Mouse (Mus musculus): ENCODE results near the gene 1700056E22Rik.

The 1700056E22Rik gene

GRCm38 (mm10) chr1:184019722-184020107 lies 14.4 kb downstream of the 1700056E22Rik start:
- no peak for DNase-seq (ENCODE audit: low spot score in 2 of 2)

DNA sequence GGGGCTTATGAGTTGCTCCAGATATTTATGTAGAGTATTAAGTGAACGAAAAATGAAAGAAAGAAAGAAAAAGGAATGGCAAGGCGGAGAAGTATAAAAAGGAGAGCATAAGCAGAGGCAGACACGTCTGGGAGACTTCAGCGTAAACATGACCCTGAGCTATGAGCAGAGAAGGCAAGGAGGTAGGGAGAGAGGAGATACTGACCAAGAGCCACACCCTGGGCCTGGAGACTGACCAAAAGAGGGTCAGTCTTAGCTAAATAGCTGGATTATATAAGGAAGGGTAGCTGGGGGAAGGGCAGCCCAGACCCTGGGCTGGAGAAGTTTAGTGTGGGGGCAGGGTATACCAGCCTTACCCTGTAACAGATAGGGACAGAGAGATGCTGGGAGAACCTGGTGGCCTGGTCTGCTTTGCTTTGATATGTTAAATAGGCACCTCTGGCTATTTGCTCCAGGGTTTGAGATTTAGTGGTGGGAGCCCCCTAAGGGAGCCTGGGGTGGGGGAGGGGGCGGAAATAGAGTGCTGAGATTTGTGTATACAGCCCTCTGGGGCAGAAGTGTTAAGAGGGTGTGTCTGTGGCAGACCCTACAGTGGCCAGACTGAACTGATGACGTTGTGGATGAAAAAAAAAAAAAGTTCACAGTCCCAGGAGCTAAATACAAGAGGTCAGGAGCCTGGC lies 14.9 kb downstream of the 1700056E22Rik start:
- DNase-seq (ENCODE audit: low spot score in 2 of 2) = no peak

DNA sequence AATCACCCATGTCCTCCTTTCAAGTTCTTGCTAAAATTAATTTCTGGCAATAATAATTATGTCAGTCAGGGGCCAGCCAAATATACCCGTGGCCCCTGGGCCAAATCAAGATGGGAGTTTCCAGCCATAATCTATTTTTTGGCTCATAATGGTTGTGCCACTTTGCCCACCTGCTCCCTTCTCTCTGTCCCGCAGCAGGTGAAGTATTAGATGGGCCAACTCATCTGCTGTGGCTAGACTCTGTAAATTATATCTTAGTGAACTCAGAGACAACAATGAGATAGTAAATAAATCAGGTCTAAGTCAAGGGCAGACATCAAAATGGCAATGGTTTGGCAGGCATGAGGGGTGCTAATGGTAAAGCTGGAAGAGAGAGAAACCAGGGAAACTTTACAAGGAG lies 16.5 kb downstream of the 1700056E22Rik start:
- DNase-seq (ENCODE audit: low spot score in 2 of 2) = no peak

- no peak for DNase-seq (ENCODE audit: low spot score in 2 of 2)
Observed at GRCm38 (mm10) chr1:184015995-184016730, 17.9 kb downstream of the 1700056E22Rik start.

DNA sequence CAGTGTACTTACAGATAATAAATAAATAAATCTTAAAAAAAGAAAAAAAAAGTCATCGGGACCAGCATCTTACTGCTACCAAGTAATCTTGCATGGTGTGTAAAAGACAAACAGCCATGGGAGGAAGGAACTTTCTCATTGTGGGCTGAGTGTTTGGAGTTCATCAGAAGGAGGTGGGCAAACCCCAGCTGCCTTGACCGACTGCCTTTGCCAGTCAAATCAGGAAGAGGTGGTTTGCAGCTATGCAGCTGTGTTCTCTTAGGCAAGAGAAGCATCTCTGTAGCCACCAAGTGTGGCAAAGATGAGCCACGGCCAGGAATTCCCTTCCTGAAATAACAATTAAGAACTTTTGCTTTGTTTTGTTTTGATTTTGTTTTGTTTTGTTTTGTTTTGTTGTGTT lies 20.0 kb downstream of the 1700056E22Rik start:
- DNase-seq (ENCODE audit: low spot score in 2 of 2) = no peak

DNA sequence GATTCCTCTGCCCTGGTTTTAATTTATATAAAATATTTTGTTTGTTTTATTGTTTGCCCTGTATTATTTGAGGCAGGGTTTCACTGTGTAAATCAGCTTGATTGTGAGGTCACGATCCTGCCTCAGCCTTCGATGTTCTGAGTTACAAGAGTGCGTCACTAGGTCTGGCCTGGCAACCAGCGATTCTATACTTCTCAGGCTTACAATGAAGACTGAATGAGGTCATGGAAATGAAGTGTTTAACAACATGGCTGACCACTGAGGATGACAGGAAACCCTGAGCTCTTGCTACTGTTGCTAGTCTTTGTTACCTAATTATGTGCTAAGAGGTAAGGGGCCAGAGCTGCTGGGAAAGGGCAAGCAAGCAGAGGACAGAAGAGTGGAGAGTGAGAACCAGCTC lies 21.0 kb downstream of the 1700056E22Rik start, which contains the start of gene Dusp10:
TSS of gene Dusp10 (plus strand) at position 197 of the 400 bp plus-strand sequence.
- DNase-seq (ENCODE audit: low spot score in 2 of 2) = no peak

DNA sequence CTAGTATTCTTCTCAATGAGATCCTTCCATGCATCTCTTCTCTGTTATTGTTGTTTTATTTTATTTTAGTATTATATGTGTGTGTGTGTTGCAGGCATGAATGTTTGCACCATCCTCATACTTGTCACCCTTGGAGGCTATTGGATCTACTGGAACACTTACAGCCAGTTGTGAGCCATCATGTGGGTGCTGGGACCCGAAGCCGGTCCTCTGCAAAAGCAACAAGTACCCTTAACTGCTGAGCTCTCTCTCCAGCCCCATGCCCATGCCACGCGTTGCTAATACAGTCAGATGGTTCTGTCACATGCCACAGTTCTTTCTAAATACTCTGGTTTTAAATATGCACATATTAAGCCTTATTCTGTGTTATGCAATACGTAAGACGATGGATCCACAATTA lies 22.8 kb downstream of the 1700056E22Rik start:
- no peak for DNase-seq (ENCODE audit: low spot score in 2 of 2)

DNA sequence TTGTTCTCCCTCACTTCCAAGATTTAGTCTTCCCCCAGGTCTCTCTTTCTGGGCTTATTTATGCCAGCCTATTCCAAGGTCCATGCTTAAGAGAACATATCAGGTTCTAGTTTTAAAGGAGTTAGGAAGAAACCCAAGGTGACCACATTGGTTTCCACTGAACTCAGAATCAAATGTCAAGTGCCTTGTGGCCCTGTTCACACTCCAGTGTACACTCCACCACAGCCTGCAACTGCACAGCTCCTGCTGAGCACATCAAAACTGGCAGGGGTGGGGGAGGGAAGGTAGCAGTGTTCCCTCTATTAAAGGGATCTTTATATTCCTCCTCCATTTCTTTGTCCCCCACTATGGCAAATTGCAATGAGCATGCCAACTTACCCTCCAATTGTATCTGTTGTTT lies 28.0 kb downstream of the 1700056E22Rik start:
- no peak for DNase-seq (ENCODE audit: low spot score in 2 of 2)

DNA sequence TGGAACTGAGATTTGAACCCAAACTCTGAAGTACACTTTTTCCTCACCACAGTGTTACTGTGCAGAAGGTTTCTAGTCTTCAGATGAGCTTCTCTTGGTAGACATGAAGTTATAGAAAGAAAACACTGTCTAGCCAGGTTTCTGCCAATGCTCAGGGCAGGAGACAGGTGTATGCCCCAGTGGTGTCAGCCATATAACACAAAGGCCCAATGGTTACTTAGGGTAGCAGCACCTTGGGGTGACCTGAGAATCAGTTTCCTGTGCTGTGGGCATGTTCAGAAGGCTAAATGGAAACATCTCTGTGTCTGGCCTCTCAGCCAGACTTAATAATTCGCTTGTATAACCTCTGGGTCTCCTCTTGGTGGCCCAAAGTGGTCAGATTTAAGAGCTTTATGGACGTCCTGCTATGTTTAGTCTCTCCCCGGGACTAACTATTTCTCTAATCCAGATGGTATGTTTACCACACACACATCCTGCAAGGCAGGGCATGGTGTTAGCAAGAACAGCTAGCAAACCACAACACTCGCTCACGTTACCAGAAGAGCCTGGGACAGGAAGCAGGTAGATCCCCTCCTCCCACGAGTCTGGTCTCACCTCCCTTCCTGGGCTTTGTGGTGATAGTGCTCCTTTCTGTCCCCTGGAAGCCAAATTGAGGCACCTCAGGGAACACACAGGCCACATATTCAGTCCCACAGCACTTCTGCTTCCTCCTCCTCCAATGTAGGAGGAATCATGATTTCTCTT lies 28.6 kb downstream of the 1700056E22Rik start:
- no peak for DNase-seq (ENCODE audit: low spot score in 2 of 2)

GRCm38 (mm10) chr1:184004311-184004710 lies 29.8 kb downstream of the 1700056E22Rik start:
- DNase-seq (ENCODE audit: low spot score in 2 of 2) = no peak

DNA sequence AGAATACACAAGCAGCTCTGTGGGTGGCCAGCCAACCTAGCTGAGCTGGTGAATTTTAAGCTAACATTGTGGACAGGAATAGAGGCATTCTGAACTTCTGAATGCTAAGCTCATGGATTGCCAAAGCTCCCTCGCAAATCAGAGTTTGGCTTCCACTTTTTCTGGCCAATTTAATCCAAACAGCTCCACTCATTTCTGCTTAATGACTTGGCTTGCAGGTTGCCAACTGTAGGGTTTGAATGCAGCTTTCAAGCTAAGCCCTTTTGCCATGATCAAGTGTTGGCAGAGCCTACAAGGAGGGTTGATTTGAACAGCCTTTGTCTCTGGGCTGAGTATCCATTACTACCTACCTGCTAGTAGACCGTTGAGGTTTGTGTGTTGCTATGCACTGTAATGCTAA lies 31.6 kb downstream of the 1700056E22Rik start:
- DNase-seq (ENCODE audit: low spot score in 2 of 2) = peak in 1 of 2 experiments; percentile 10

GRCm38 (mm10) chr1:183997207-183997606 lies 36.9 kb downstream of the 1700056E22Rik start:
- no peak for DNase-seq (ENCODE audit: low spot score in 2 of 2)

DNA sequence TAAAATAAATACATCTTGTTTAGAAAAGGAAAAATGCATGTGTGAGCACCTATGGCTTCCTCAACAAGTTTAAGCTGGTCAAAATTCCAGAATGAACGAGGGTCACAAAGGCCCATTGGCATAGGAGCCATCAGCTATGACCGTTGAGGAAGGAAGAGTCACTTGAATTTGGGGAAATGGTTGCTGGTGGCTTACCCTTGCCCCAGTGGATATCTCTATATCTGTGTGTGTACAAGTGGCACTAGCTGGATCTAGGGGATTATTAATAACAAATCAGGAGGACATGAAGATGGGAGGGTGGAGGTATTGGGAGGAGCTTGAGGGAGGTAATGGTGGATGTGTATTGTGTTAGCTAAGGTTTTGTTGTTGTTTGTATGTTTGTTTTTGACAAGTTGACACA lies 42.2 kb downstream of the 1700056E22Rik start:
- no peak for DNase-seq (ENCODE audit: low spot score in 2 of 2)

DNA sequence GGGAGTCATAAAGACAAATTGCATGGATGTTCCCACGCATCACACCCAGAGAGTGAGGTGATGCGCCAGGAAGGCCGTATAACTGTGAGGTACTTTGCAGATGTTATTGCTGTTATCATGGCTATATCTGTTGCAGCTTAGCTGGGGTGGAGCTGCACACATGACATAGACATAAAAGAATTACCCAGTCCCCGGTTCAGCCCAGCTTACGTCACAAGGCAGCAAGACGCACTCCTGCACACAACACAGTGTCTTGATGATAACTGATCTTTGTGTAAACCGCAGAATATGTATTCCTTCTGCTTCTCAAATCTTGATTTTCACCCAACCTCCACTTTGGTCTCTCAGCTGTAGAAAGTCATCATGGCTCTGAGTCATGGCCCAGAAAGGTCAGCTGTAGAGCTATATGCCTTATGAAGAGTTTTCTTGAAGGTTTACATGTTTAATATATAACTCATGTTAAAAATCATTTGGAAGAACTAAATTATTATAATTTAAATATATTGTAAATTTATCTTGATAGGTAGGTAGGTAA lies 46.3 kb downstream of the 1700056E22Rik start:
- no peak for DNase-seq (ENCODE audit: low spot score in 2 of 2)

Data from frontal cortex, postnatal 14 days (tissue).